Mouse (Mus musculus) C2C12 (cell line): ENCODE results near the gene Atp8b2. TPM values are rescaled to one million over a fixed set of nuclear protein-coding genes. Genes with fewer than 3 reads are reported as not detected.

Experiments used
- H3K27me3 ChIP-seq: one replicate; pipeline ENCODE4 v1.6.1; 2011; ENCODE audit not compliant: control insufficient read depth, insufficient read depth, insufficient read length
- H3K36me3 ChIP-seq: one replicate; pipeline ENCODE4 v1.6.1; 2011; ENCODE audit not compliant: control insufficient read depth, insufficient read depth
- H3K4me3 ChIP-seq: one replicate; pipeline ENCODE4 v1.5.1; 2011; ENCODE audit warnings: mild to moderate bottlenecking, control low read depth; ENCODE audit not compliant: poor library complexity, insufficient read depth, severe bottlenecking
- H3K79me2 ChIP-seq: one replicate; pipeline ENCODE4 v1.6.1; 2011; ENCODE audit not compliant: control insufficient read depth, insufficient read depth
- H3K79me3 ChIP-seq: one replicate; pipeline ENCODE4 v1.6.1; 2011; ENCODE audit warnings: low read depth, control low read depth
- H3ac ChIP-seq: one replicate; pipeline ENCODE3; 2011; ENCODE audit warnings: low read depth; ENCODE audit not compliant: control insufficient read depth, insufficient read length
- CEBPB ChIP-seq: IDR thresholded peaks from one replicate; pipeline ENCODE4 v1.6.1; 2011; ENCODE audit warnings: low read depth, mild to moderate bottlenecking, control low read depth, moderate library complexity
- CTCF ChIP-seq: IDR thresholded peaks from one replicate; pipeline ENCODE4 v1.5.1; 2011; ENCODE audit not compliant: control insufficient read depth, insufficient read depth, insufficient read length
- FOSL1 ChIP-seq: IDR thresholded peaks from one replicate; pipeline ENCODE4 v1.8.0; 2011; ENCODE audit warnings: mild to moderate bottlenecking, low read length; ENCODE audit not compliant: poor library complexity, insufficient read depth, severe bottlenecking
- MAX ChIP-seq: IDR thresholded peaks from one replicate; pipeline ENCODE4 v1.6.1; 2011; ENCODE audit warnings: mild to moderate bottlenecking, control low read depth
- MYOD1 ChIP-seq: IDR thresholded peaks from one replicate; pipeline ENCODE4 v1.6.1; 2011; ENCODE audit warnings: low read depth; ENCODE audit not compliant: control insufficient read depth, insufficient read length
- MYOG ChIP-seq: IDR thresholded peaks from one replicate; pipeline ENCODE4 v1.6.1; 2011; ENCODE audit not compliant: control insufficient read depth, insufficient read length; ENCODE audit errors: extremely low read depth
- USF1 ChIP-seq: IDR thresholded peaks from one replicate; pipeline ENCODE4 v1.6.1; 2011; ENCODE audit warnings: low read depth, mild to moderate bottlenecking, control low read depth, moderate library complexity
- polyA plus RNA-seq: library from polyadenylated mRNA; unstranded; fragments of >200 nt; fragmentation: generic; extraction: Trizol; gene quantifications from one replicate; pipeline ENCODE4 v1.2.1, GENCODE M21; 2012; ENCODE audit warnings: missing spikeins

Gene Atp8b2
- polyA plus RNA-seq, 1 experiment = 26.8 TPM

DNA sequence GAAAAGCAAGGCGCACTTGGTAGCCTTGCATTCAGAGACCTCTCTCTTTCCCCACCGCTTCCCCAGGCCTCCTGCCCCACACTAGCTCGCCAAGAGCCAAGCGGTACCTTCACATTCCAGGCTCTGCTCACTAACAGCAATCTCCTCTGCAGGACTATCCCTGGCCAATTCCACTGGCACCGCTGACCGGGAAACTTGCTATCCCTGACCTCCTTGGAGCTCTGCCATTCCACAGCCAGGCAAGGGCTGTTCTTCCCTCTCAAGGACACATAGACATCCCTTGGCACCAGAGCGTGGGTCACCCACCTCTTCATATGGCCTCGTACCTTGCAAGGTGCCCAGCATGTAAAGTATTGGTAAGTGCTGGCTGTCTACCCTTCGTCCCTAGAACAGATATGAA, 20.4 kb downstream of the Atp8b2 start:
- no peak overlapping the region for H3K4me3 ChIP-seq
- no peak overlapping the region for H3ac ChIP-seq
- no peaks in the 10 kb centered on the region for H3K79me2 ChIP-seq
- no peaks in the 10 kb centered on the region for H3K27me3 ChIP-seq
- peaks cover 89% of the 10 kb centered on the region for H3K36me3 ChIP-seq
- H3K79me3 ChIP-seq = no peaks in the 10 kb centered on the region
- no peak for TF ChIP-seq USF1
- TF ChIP-seq MYOD1 = no peak
- TF ChIP-seq CTCF = no peak
- no peak for TF ChIP-seq FOSL1
- TF ChIP-seq MAX = no peak
- no peak for TF ChIP-seq MYOG
- TF ChIP-seq CEBPB = no peak

DNA sequence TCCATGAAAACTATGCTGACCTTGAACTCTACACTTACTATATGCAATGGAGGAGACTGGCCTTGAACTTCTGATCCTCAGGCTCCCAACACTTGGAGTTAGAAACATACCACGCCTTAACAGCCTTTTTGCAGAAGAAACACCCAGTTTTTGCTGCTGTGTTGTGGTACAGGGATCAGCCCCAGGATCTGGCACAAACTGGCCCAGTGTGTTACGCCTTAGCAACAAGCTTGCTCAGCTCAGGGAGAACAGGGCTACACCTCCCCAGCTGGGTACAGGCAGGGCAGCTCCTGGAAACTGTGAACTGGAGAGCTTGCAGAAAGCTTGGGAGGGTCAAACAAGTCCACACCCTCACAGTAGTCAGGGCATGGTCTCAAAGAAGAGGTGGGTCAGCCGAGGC, 26.8 kb downstream of the Atp8b2 start:
- TF ChIP-seq MAX = no peak
- no peak for TF ChIP-seq CEBPB
- H3K79me3 ChIP-seq = no peaks in the 10 kb centered on the region

DNA sequence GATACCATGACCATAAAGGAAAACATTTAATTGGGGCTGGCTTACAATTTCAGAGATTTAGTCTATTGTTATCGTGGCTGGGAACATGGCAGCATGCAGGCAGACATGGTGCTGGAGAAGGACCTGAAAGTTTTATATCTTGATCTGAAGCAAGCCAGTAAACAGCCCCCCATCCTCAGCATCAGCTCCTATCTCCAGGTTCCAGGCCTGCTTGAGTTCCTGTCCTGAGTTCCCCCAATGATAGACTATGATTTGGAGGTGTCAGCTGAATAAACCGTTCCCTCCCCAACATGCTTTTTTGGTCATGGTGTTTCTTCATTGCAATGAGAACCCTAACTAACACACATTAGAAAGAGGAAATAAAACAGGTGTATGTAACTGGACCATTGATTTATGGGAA, 30.4 kb downstream of the Atp8b2 start:
- Histone ChIP-seq H3K27me3 (no peaks in the 10 kb centered on the region), H3K79me2 (no peaks in the 10 kb centered on the region), H3K4me3 (no peak overlapping the region), H3K79me3 (no peaks in the 10 kb centered on the region), H3K36me3 (peaks cover 4% of the 10 kb centered on the region), H3ac (no peak overlapping the region)
- TF ChIP-seq USF1 (no peak), FOSL1 (no peak), MYOD1 (no peak), CTCF (no peak), MYOG (no peak), MAX (no peak), CEBPB (no peak)

More for the DNA sequence above, 26.8 kb downstream of the Atp8b2 start:
- no peaks in the 10 kb centered on the region for H3K79me2 ChIP-seq
- no peak overlapping the region for H3ac ChIP-seq
- no peak overlapping the region for H3K4me3 ChIP-seq
- H3K36me3 ChIP-seq = peaks cover 32% of the 10 kb centered on the region
- H3K27me3 ChIP-seq = no peaks in the 10 kb centered on the region

DNA sequence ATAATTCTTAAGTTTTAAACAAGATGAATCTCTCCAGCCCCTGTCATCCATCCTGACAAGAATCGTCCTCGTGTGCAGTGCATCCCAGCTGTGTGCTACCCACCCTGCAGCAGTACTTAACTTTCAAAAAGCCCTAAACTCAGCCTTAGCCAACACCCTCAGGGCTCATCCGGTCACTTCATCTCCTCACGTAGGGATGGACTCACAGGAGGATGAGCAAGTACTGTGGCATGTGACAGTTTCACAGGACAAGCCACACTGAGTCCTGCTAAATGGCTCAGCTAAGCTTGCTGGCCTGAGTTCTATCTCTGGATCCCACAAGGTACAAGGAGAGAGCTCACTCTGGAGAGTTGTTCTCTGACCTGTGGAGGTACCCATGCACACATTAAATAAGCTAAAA, 34.4 kb downstream of the Atp8b2 start:
- H3K79me3 ChIP-seq = no peaks in the 10 kb centered on the region
- TF ChIP-seq CTCF (no peak), CEBPB (no peak), USF1 (no peak), MAX (no peak), MYOG (no peak), MYOD1 (no peak), FOSL1 (no peak)
- no peaks in the 10 kb centered on the region for H3K27me3 ChIP-seq
- H3ac ChIP-seq = no peak overlapping the region
- H3K79me2 ChIP-seq = no peaks in the 10 kb centered on the region
- H3K36me3 ChIP-seq = no peaks in the 10 kb centered on the region
- H3K4me3 ChIP-seq = no peak overlapping the region

DNA sequence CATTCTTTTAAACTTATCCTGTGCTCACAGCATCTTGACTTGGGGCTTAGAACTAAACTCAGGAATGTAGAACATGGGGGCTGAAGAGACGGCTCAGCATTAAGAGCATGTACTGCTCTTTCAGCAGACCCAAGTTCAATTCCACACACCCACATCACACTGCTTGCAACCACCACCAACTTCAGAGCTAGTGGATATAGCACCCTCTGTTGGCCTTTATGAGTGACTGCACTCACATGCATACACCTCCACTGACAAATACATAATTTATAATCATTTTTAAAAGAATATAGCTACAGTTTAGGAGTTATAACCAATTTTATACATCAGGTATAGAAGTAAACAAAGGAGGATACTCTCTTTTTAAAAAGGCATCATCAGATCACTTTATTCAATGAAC, 36.9 kb downstream of the Atp8b2 start:
- no peaks in the 10 kb centered on the region for H3K79me2 ChIP-seq
- no peaks in the 10 kb centered on the region for H3K27me3 ChIP-seq
- H3K79me3 ChIP-seq = no peaks in the 10 kb centered on the region
- H3K4me3 ChIP-seq = no peak overlapping the region
- no peak overlapping the region for H3ac ChIP-seq
- TF ChIP-seq MYOD1 (no peak), USF1 (no peak), MAX (no peak), CEBPB (no peak), FOSL1 (no peak), MYOG (no peak), CTCF (no peak)
- no peaks in the 10 kb centered on the region for H3K36me3 ChIP-seq

DNA sequence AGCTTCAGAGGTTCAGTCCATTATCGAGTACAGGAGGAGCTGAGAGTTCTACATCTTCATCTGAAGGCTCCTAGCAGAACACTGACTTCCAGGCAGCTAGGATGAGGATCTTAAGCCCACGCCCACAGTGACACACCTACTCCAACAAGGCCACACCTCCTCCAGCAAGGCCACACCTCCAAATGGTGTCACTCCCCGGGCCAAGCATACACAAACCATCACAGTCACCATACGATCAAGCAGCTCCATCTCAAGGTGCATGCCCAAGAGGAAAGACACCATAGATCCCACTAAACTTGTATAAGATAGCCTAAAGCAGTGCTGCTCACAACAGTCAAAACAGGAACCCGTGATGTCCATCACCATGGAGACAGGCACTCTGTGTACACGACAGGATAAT, 42.6 kb downstream of the Atp8b2 start:
- Histone ChIP-seq H3ac (no peak overlapping the region), H3K27me3 (no peaks in the 10 kb centered on the region), H3K4me3 (no peak overlapping the region), H3K36me3 (no peaks in the 10 kb centered on the region), H3K79me3 (no peaks in the 10 kb centered on the region), H3K79me2 (no peaks in the 10 kb centered on the region)
- TF ChIP-seq MYOG (no peak), USF1 (no peak), CTCF (no peak), FOSL1 (no peak), MYOD1 (no peak), CEBPB (no peak), MAX (no peak)
